Mouse (Mus musculus) lung, adult 2 months (tissue): ENCODE results near the gene Fbln1.

ENCODE experiments used
- CTCF ChIP-seq: fragments of 200-500 bp; IDR thresholded peaks from 2 replicates; pipeline ENCODE4 v1.5.1; 2011; ENCODE audit warnings: mild to moderate bottlenecking, low read length, control low read depth; ENCODE audit not compliant: insufficient read depth
- POLR2A ChIP-seq: fragments of 200-500 bp; IDR thresholded peaks from 2 replicates; pipeline ENCODE4 v1.6.1; 2011; ENCODE audit warnings: low read depth, mild to moderate bottlenecking, control low read depth, low read length, borderline replicate concordance; ENCODE audit errors: extremely low read depth

DNA sequence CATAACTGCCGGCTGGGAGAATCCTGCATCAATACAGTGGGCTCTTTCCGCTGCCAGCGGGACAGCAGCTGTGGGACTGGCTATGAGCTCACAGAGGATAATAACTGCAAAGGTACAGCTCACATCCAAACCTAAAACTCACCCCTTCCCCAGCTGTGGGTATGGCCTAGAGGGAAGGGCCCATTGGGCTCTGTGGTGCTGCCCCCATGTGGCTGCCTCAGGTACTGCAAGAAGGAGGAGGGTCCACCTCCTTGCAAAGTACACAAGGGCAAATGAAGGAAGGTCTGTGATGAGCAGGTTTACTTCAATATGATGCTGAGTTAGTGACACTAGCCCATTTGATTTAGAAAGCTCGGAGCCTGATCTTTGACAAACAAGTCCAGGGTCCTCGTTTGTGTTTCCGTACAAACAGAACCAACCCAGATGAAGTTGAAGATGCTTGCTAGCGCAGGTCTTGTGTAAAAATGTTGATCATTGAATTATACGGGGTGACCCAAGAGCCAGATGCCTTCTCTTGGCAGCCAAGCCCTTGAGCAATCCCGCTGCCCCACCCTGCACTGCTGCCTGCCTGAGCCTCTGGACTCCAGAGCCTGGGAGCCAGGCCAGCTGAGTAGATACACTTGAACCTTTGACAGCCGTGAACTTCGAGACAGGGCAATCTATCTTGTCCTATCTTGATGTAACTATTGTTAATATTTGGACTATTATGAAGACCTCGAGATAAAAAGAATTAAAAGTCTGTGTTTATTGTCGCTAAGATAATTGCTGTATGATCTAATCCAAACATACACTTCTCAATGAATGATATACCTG, 25.9 kb downstream of the Fbln1 start:
- TF ChIP-seq POLR2A (no peak), CTCF (peak; percentile 65)
